Mouse (Mus musculus) Patski (cell line): ENCODE data around the gene Ppp2r5e. TPM values are rescaled to one million over a fixed set of nuclear protein-coding genes. Genes with fewer than 3 reads are reported as not detected.
"Not testable (repeated sequence)": the region's sequence is repeated elsewhere in the genome, so short reads cannot be mapped to it uniquely, and the experiment has no call there.

Experiments used
- ATAC-seq: fragments of 100-300 bp; one replicate; pipeline ENCODE4 v1.8.0; 2021
- CTCF ChIA-PET: fragments of 350-600 bp; sonication (Branson Sonifier 250); formaldehyde crosslinking; loops from one replicate; lab custom pipeline; 2022; ENCODE audit warnings: inconsistent platforms; lab: Charles Lee
- POLR2A ChIA-PET: fragments of 350-600 bp; sonication (Branson Sonifier 250); formaldehyde crosslinking; loops from one replicate; lab custom pipeline; 2022; ENCODE audit warnings: antibody characterized with exemption, inconsistent platforms; lab: Charles Lee
- DNase-seq: peaks from one replicate; pipeline ENCODE4 v3.0.0-alpha.2; 2011; ENCODE audit warnings: low read depth, low spot score
- H3K27me3 ChIP-seq: fragments of 371-371 bp; one replicate; pipeline ENCODE4 v1.5.1; 2021
- CTCF ChIP-seq: fragments of 100-300 bp; IDR thresholded peaks from one replicate; pipeline ENCODE4 v1.5.1; 2021
- in situ Hi-C: fragments of 300-500 bp; cut with MboI; formaldehyde crosslinking; loops from 3 replicates; pipeline ENCODE4 v1.11.1; 2018; ENCODE audit warnings: low pct_unique_long_range_greater_than_20kb, mixed read lengths
- polyA plus RNA-seq: library from polyadenylated mRNA; unstranded; gene quantifications from one replicate; pipeline ENCODE4 v1.2.3, GENCODE M21; 2021

The Ppp2r5e gene
- polyA plus RNA-seq, 1 experiment from 2014 or later = 51.4 TPM

- H3K27me3 ChIP-seq = no peaks in the 10 kb centered on the region
- ChIA-PET CTCF (interaction anchor here (1.0 kb wide), 1 partner anchor 136 kb away, joined by 3 read pairs; no protein-coding TSS in a partner anchor), POLR2A (interaction anchor here (1.0 kb wide), 1 partner anchor 9 kb away, joined by 3 read pairs; no protein-coding TSS in a partner anchor)
- in situ Hi-C loops = no loop called here
- no peak for TF ChIP-seq CTCF
- ATAC-seq = no peak
- DNase-seq = no peak
These were observed 103.3 kb downstream of the Ppp2r5e start for GRCm38 (mm10) chr12:75492549-75493327.

- in situ Hi-C loops, H3K27me3 ChIP-seq, DNase-seq, ATAC-seq, CTCF ChIA-PET: not testable (repeated sequence)
- POLR2A ChIA-PET = interaction anchor here (0.6 kb wide), 1 partner anchor 15 kb away, joined by 3 read pairs; no protein-coding TSS in a partner anchor
These were observed 103.9 kb downstream of the Ppp2r5e start for GRCm38 (mm10) chr12:75492148-75492547.

GRCm38 (mm10) chr12:75487500-75487899 lies 108.5 kb downstream of the Ppp2r5e start:
- ChIA-PET CTCF (interaction anchor here (1.1 to 1.6 kb wide), 2 partner anchors 9 to 85 kb away, joined by 3 read pairs; no protein-coding TSS in a partner anchor), POLR2A (interaction anchor here (0.6 kb wide), 1 partner anchor 216 kb away, joined by 3 read pairs; no protein-coding TSS in a partner anchor)
- TF ChIP-seq CTCF = no peak
- H3K27me3 ChIP-seq = no peaks in the 10 kb centered on the region
- DNase-seq = no peak
- ATAC-seq = no peak
- in situ Hi-C loops = no loop called here

- ChIA-PET POLR2A (interaction anchor here (0.6 to 0.7 kb wide), 2 partner anchors 216 to 254 kb away, joined by 3 to 5 read pairs; no protein-coding TSS in a partner anchor), CTCF (interaction anchor here (1.1 to 1.6 kb wide), 2 partner anchors 8 to 86 kb away, joined by 3 read pairs; no protein-coding TSS in a partner anchor)
- in situ Hi-C loops = no loop called here
- ATAC-seq (no peak), DNase-seq (no peak)
- no peaks in the 10 kb centered on the region for H3K27me3 ChIP-seq
- no peak for TF ChIP-seq CTCF
These were observed 109.3 kb downstream of the Ppp2r5e start for GRCm38 (mm10) chr12:75486568-75487286.

- no peak for DNase-seq
- CTCF ChIA-PET = interaction anchor here (1.1 kb wide), 1 partner anchor 29 kb away, joined by 3 read pairs; no protein-coding TSS in a partner anchor
- in situ Hi-C loops = no loop called here
- TF ChIP-seq CTCF = no peak
- no peak for ATAC-seq
- POLR2A ChIA-PET = interaction anchor here (0.7 kb wide), 1 partner anchor 36 kb away, joined by 3 read pairs; no protein-coding TSS in a partner anchor
- H3K27me3 ChIP-seq = no peaks in the 10 kb centered on the region
These were observed 113.3 kb downstream of the Ppp2r5e start for GRCm38 (mm10) chr12:75482781-75483180.

GRCm38 (mm10) chr12:75482015-75482414 lies 114.0 kb downstream of the Ppp2r5e start:
- POLR2A ChIA-PET = interaction anchor here (0.5 kb wide), 1 partner anchor 107 kb away, joined by 3 read pairs; no protein-coding TSS in a partner anchor
- no peak for ATAC-seq
- in situ Hi-C loops = no loop called here
- DNase-seq = no peak
- no peaks in the 10 kb centered on the region for H3K27me3 ChIP-seq
- CTCF ChIA-PET = no interaction called here
- TF ChIP-seq CTCF = no peak

- CTCF ChIA-PET = no interaction called here
- TF ChIP-seq CTCF = no peak
These were observed 116.0 kb downstream of the Ppp2r5e start for GRCm38 (mm10) chr12:75480031-75480430.

GRCm38 (mm10) chr12:75479375-75479898 lies 116.6 kb downstream of the Ppp2r5e start:
- ChIA-PET CTCF (no interaction called here), POLR2A (no interaction called here)
- TF ChIP-seq CTCF = no peak
- H3K27me3 ChIP-seq = no peaks in the 10 kb centered on the region
- ATAC-seq (no peak), DNase-seq (no peak)
- in situ Hi-C loops = no loop called here

More at GRCm38 (mm10) chr12:75480031-75480430, 116.0 kb downstream of the Ppp2r5e start:
- no peak for ATAC-seq
- DNase-seq = no peak
- POLR2A ChIA-PET = no interaction called here
- in situ Hi-C loops = no loop called here
- no peaks in the 10 kb centered on the region for H3K27me3 ChIP-seq

- ATAC-seq (no peak), DNase-seq (no peak)
- in situ Hi-C loops = no loop called here
- TF ChIP-seq CTCF = no peak
- POLR2A ChIA-PET = no interaction called here
- CTCF ChIA-PET = interaction anchor here (1.0 kb wide), 1 partner anchor 9 kb away, joined by 3 read pairs; no protein-coding TSS in a partner anchor
- no peaks in the 10 kb centered on the region for H3K27me3 ChIP-seq
These were observed 117.4 kb downstream of the Ppp2r5e start for GRCm38 (mm10) chr12:75478596-75478995.

- in situ Hi-C loops = no loop called here
These were observed 117.9 kb downstream of the Ppp2r5e start for GRCm38 (mm10) chr12:75478117-75478516.

More at GRCm38 (mm10) chr12:75478117-75478516, 117.9 kb downstream of the Ppp2r5e start:
- DNase-seq = no peak
- ChIA-PET POLR2A (no interaction called here), CTCF (interaction anchor here (1.0 kb wide), 2 partner anchors 9 to 14 kb away, joined by 3 read pairs; no protein-coding TSS in a partner anchor)
- H3K27me3 ChIP-seq = no peaks in the 10 kb centered on the region
- ATAC-seq = no peak
- TF ChIP-seq CTCF = no peak
